In genomic region chr16:65785959-65786358, GRCm38 (mm10) we compare ENCODE assay signal across 13 mouse cellular contexts. TPM values are rescaled to one million over a fixed set of nuclear protein-coding genes. Genes with fewer than 3 reads are reported as not detected.
DNase-seq lines count a peak whose midpoint lies in the region; ATAC-seq and TF ChIP-seq lines count a peak whose summit lies in the region.
"Had no signal": no experiment of that assay in that cellular context is flagged by ENCODE, and none has a peak within 500 bp of the region (broad histone marks: within the 10 kb centered on the region; RNA-seq: fewer than 3 reads in every experiment).

No protein-coding gene starts in this region.

- no peaks in the 10 kb centered on the region for H3K4me1 ChIP-seq in hindbrain, embryonic 14.5 days (replicated peaks; ENCODE audit: control insufficient read depth, insufficient read depth, low read length)
- H3K4me1 ChIP-seq in hindbrain, embryonic 13.5 days (replicated peaks) = no peaks in the 10 kb centered on the region
- H3K4me1 ChIP-seq in lung, embryonic 14.5 days (ENCODE audit: insufficient read depth) = no peaks in the 10 kb centered on the region
- no peaks in the 10 kb centered on the region for H3K4me1 ChIP-seq in lung, adult 2 months (ENCODE audit: control insufficient read depth, insufficient read depth, low read length)
- H3K4me1 ChIP-seq: heart, embryonic 13.5 days; limb, embryonic 12.5 days had no signal

- H3K9ac ChIP-seq in hindbrain, embryonic 14.5 days = no peak overlapping the region
- H3K9ac ChIP-seq in hindbrain, embryonic 13.5 days = no peak overlapping the region
- no peak overlapping the region for H3K9ac ChIP-seq in lung, embryonic 14.5 days
- H3K9ac ChIP-seq: heart, embryonic 13.5 days; limb, embryonic 12.5 days had no signal

- no peak overlapping the region for H3K27ac ChIP-seq in hindbrain, embryonic 14.5 days
- no peak overlapping the region for H3K27ac ChIP-seq in hindbrain, embryonic 13.5 days
- no peak overlapping the region for H3K27ac ChIP-seq in lung, embryonic 14.5 days (ENCODE audit: low read depth)
- H3K27ac ChIP-seq: heart, embryonic 13.5 days; limb, embryonic 12.5 days had no signal

- no peak overlapping the region for H3K4me3 ChIP-seq in hindbrain, embryonic 14.5 days (replicated peaks; ENCODE audit: low read length)
- no peak overlapping the region for H3K4me3 ChIP-seq in hindbrain, embryonic 13.5 days
- no peak overlapping the region for H3K4me3 ChIP-seq in lung, embryonic 14.5 days (ENCODE audit: low read depth, low read length)
- no peak overlapping the region for H3K4me3 ChIP-seq in lung, adult 2 months (replicated peaks; ENCODE audit: extremely low read depth, low read depth, low read length)
- H3K4me3 ChIP-seq: erythroblast, embryonic 14.5 days; heart, embryonic 13.5 days; limb, embryonic 12.5 days had no signal

- 61% methylated on average over 1 of the region's 1 CpGs for WGBS in hindbrain, embryonic 14.5 days
- 61% methylated on average over 1 of the region's 1 CpGs for WGBS in hindbrain, embryonic 13.5 days
- WGBS in lung, embryonic 14.5 days = 40% methylated on average over 1 of the region's 1 CpGs
- WGBS in lung, adult 2 months = 43% methylated on average over 1 of the region's 1 CpGs

- peak; percentile 2 to 7 for DNase-seq in adrenal gland, postnatal 36 days
- no peak for DNase-seq in adrenal gland, adult 18-20 months (ENCODE audit: low spot score in 2 of 2)
- peak; percentile 19 for DNase-seq in hindbrain, embryonic 14.5 days (ENCODE audit: low spot score)
- peak; percentile 56 for DNase-seq in lung, embryonic 14.5 days
- DNase-seq in lung, adult 2 months = no peak
- DNase-seq in heart, postnatal 4 days = peak; percentile 28
- DNase-seq in cerebellum, adult 8-10 months = no peak
- DNase-seq: B cell, adult 2 months; cerebellum, adult 11 months had no signal

- H3K27me3 ChIP-seq in hindbrain, embryonic 14.5 days (ENCODE audit: control insufficient read depth, insufficient read depth, low read length) = no peaks in the 10 kb centered on the region
- H3K27me3 ChIP-seq in hindbrain, embryonic 13.5 days = no peaks in the 10 kb centered on the region
- H3K27me3 ChIP-seq in lung, embryonic 14.5 days (ENCODE audit: insufficient read depth, low read length) = no peaks in the 10 kb centered on the region
- H3K27me3 ChIP-seq: heart, embryonic 13.5 days; limb, embryonic 12.5 days had no signal

- no peaks in the 10 kb centered on the region for H3K36me3 ChIP-seq in hindbrain, embryonic 14.5 days (replicated peaks; ENCODE audit: control insufficient read depth, insufficient read depth)
- no peaks in the 10 kb centered on the region for H3K36me3 ChIP-seq in hindbrain, embryonic 13.5 days
- H3K36me3 ChIP-seq in lung, embryonic 14.5 days (ENCODE audit: insufficient read depth) = no peaks in the 10 kb centered on the region
- H3K36me3 ChIP-seq: heart, embryonic 13.5 days; limb, embryonic 12.5 days had no signal

- H3K9me3 ChIP-seq in hindbrain, embryonic 14.5 days (ENCODE audit: control insufficient read depth, low read length) = no peaks in the 10 kb centered on the region
- no peaks in the 10 kb centered on the region for H3K9me3 ChIP-seq in hindbrain, embryonic 13.5 days
- no peaks in the 10 kb centered on the region for H3K9me3 ChIP-seq in lung, embryonic 14.5 days (ENCODE audit: low read depth, low read length)
- H3K9me3 ChIP-seq: heart, embryonic 13.5 days had no signal

- no peak for TF ChIP-seq POLR2A in lung, adult 2 months (IDR thresholded peaks at IDR 0.05; ENCODE audit: borderline replicate concordance, extremely low read depth, low read depth, low read length)

- ATAC-seq in hindbrain, embryonic 14.5 days (ENCODE audit: low FRiP score) = no peak
- ATAC-seq in hindbrain, embryonic 13.5 days (ENCODE audit: low FRiP score) = no peak
- no peak for ATAC-seq in lung, embryonic 14.5 days (ENCODE audit: insufficient read depth)

- TF ChIP-seq CTCF in lung, embryonic 14.5 days (IDR thresholded peaks at IDR 0.05; ENCODE audit: low read depth) = peak; percentile 29
- no peak for TF ChIP-seq CTCF in lung, adult 2 months (IDR thresholded peaks at IDR 0.05; ENCODE audit: insufficient read depth, low read length)

- H3K4me2 ChIP-seq in hindbrain, embryonic 14.5 days (replicated peaks) = no peak overlapping the region
- H3K4me2 ChIP-seq in hindbrain, embryonic 13.5 days = no peak overlapping the region
- H3K4me2 ChIP-seq in lung, embryonic 14.5 days = no peak overlapping the region
- H3K4me2 ChIP-seq: heart, embryonic 13.5 days; limb, embryonic 12.5 days had no signal

RNA-seq across cellular contexts. Expression of gene Vgll3, which starts 29.1 kb away (rescaled TPM):
- 1 to 10 TPM; 2.8 to 5.1 TPM for total RNA-seq in adrenal gland, postnatal 36 days (2021)
- total RNA-seq in adrenal gland, adult 18-20 months (2021) = 1 to 10 TPM; 4.1 to 6.8 TPM
- polyA plus RNA-seq in hindbrain, embryonic 14.5 days (2014; fragmentation: Nextera tagmentation; extraction: Ambion mirVana) = 4.7 and 6.2 TPM in 2 replicates
- 7.4 and 9.0 TPM in 2 replicates for polyA plus RNA-seq in hindbrain, embryonic 13.5 days (2015; fragmentation: Nextera tagmentation; extraction: Ambion mirVana)
- polyA plus RNA-seq in lung, embryonic 14.5 days (2014; fragmentation: Nextera tagmentation; extraction: Ambion mirVana) = 1.8 and 1.9 TPM in 2 replicates
- polyA plus RNA-seq in lung, adult 2 months (2012; rRNA removed) = 16.5 and 17.8 TPM in 2 replicates
- 1 to 10 TPM; 3.7 to 4.3 TPM for total RNA-seq in heart, postnatal 4 days (2021)
- polyA plus RNA-seq: erythroblast, embryonic 14.5 days had no signal

Comparison
In these comparisons a context has a peak if more than half of its experiments do, and no peak if none do; other contexts are left out.
1. DNase-seq: peak in adrenal gland, postnatal 36 days (2 of 2), hindbrain, embryonic 14.5 days (single experiment), lung, embryonic 14.5 days (single experiment) and heart, postnatal 4 days (single experiment); none in adrenal gland, adult 18-20 months (0 of 2), lung, adult 2 months (single experiment) and cerebellum, adult 8-10 months (single experiment).